Mouse (Mus musculus): ENCODE measurements around the gene Crb2. TPM values are rescaled to one million over a fixed set of nuclear protein-coding genes. Genes with fewer than 3 reads are reported as not detected.
A peak's percentile ranks its signal among the peaks of the same experiment; 100 is the strongest.

The Crb2 gene
- total and polyA plus RNA-seq, 2 experiments from 2014 or later, result 0.46 to 3.7 TPM

- Histone ChIP-seq H3K9ac (replicated peaks; ENCODE audit: low read depth, low read length) (no peak overlapping the region), H3K4me1 (ENCODE audit: control insufficient read depth, insufficient read depth) (peaks cover 13% of the 10 kb centered on the region; the same call in 1 of the 2 replicates), H3K27me3 (ENCODE audit: control insufficient read depth, insufficient read depth, low read length) (peaks cover 12% of the 10 kb centered on the region), H3K4me3 (ENCODE audit: low read depth, low read length) (no peak overlapping the region), H3K36me3 (replicated peaks; ENCODE audit: control insufficient read depth, insufficient read depth, low read length) (no peaks in the 10 kb centered on the region), H3K27ac (ENCODE audit: low read depth) (no peak overlapping the region), H3K4me2 (ENCODE audit: low read depth, low read length) (no peak overlapping the region), H3K9me3 (replicated peaks; ENCODE audit: control insufficient read depth, low read length) (no peaks in the 10 kb centered on the region)
- ATAC-seq (ENCODE audit: insufficient read depth, low read depth) (no peak), DNase-seq (ENCODE audit: low spot score) (peak; percentile 31)
- peak; percentile 71 for TF ChIP-seq CTCF (IDR thresholded peaks at IDR 0.05; ENCODE audit: low read depth)
- no peak for TF ChIP-seq EP300 (IDR thresholded peaks at IDR 0.05; ENCODE audit: low read depth)
- 21% methylated on average over 5 of the region's 5 CpGs for WGBS
Observed at GRCm38 (mm10) chr2:37774571-37774970, 1.5 kb upstream of the Crb2 start.

GRCm38 (mm10) chr2:37776611-37777411 is 762 bp downstream of the Crb2 start:
- Histone ChIP-seq H3K4me1 (ENCODE audit: control insufficient read depth, insufficient read depth) (peaks cover 24% of the 10 kb centered on the region), H3K9ac (replicated peaks; ENCODE audit: low read depth, low read length) (no peak overlapping the region), H3K9me3 (replicated peaks; ENCODE audit: control insufficient read depth, low read length) (no peaks in the 10 kb centered on the region), H3K27me3 (ENCODE audit: control insufficient read depth, insufficient read depth, low read length) (peaks cover 15% of the 10 kb centered on the region), H3K4me2 (ENCODE audit: low read depth, low read length) (peak overlapping the region; percentile 41), H3K36me3 (replicated peaks; ENCODE audit: control insufficient read depth, insufficient read depth, low read length) (no peaks in the 10 kb centered on the region), H3K4me3 (ENCODE audit: low read depth, low read length) (0 out of 2 replicates have a peak overlapping the region, but pooled peaks have one; percentile 19), H3K27ac (ENCODE audit: low read depth) (no peak overlapping the region)
- DNase-seq (ENCODE audit: low spot score) (no peak), ATAC-seq (ENCODE audit: insufficient read depth, low read depth) (no peak)
- no peak for TF ChIP-seq CTCF (IDR thresholded peaks at IDR 0.05; ENCODE audit: low read depth)
- TF ChIP-seq EP300 (IDR thresholded peaks at IDR 0.05; ENCODE audit: low read depth), result no peak
- WGBS, result 20% methylated on average over 20 of the region's 20 CpGs

- H3K36me3 ChIP-seq (replicated peaks; ENCODE audit: control insufficient read depth, insufficient read depth, low read length), result no peaks in the 10 kb centered on the region
- TF ChIP-seq EP300 (IDR thresholded peaks at IDR 0.05; ENCODE audit: low read depth), result no peak
- TF ChIP-seq CTCF (IDR thresholded peaks at IDR 0.05; ENCODE audit: low read depth), result no peak
- H3K4me1 ChIP-seq (ENCODE audit: control insufficient read depth, insufficient read depth), result peaks cover 24% of the 10 kb centered on the region
- peaks cover 15% of the 10 kb centered on the region for H3K27me3 ChIP-seq (ENCODE audit: control insufficient read depth, insufficient read depth, low read length)
- H3K9ac ChIP-seq (replicated peaks; ENCODE audit: low read depth, low read length), result no peak overlapping the region
- 57% methylated on average over 10 of the region's 10 CpGs for WGBS
- no peak for DNase-seq (ENCODE audit: low spot score)
- no peak overlapping the region for H3K4me2 ChIP-seq (ENCODE audit: low read depth, low read length)
- H3K9me3 ChIP-seq (replicated peaks; ENCODE audit: control insufficient read depth, low read length), result no peaks in the 10 kb centered on the region
- no peak for ATAC-seq (ENCODE audit: insufficient read depth, low read depth)
- H3K27ac ChIP-seq (ENCODE audit: low read depth), result no peak overlapping the region
- H3K4me3 ChIP-seq (ENCODE audit: low read depth, low read length), result no peak overlapping the region
Observed at GRCm38 (mm10) chr2:37777958-37778720, 2.1 kb downstream of the Crb2 start.

- no peak overlapping the region for H3K27ac ChIP-seq (ENCODE audit: low read depth)
- TF ChIP-seq CTCF (IDR thresholded peaks at IDR 0.05; ENCODE audit: low read depth), result no peak
- no peak for TF ChIP-seq EP300 (IDR thresholded peaks at IDR 0.05; ENCODE audit: low read depth)
- H3K4me2 ChIP-seq (ENCODE audit: low read depth, low read length), result peak overlapping the region; percentile 49
- peak; percentile 44 for DNase-seq (ENCODE audit: low spot score)
- no peaks in the 10 kb centered on the region for H3K36me3 ChIP-seq (replicated peaks; ENCODE audit: control insufficient read depth, insufficient read depth, low read length)
- WGBS, result 4% methylated on average over 14 of the region's 14 CpGs
- 0 out of 2 replicates have a peak overlapping the region, but pooled peaks have one; percentile 17 for H3K4me3 ChIP-seq (ENCODE audit: low read depth, low read length)
- peaks cover 24% of the 10 kb centered on the region for H3K4me1 ChIP-seq (ENCODE audit: control insufficient read depth, insufficient read depth)
- no peak overlapping the region for H3K9ac ChIP-seq (replicated peaks; ENCODE audit: low read depth, low read length)
- ATAC-seq (ENCODE audit: insufficient read depth, low read depth), result peak; percentile 60
- H3K9me3 ChIP-seq (replicated peaks; ENCODE audit: control insufficient read depth, low read length), result no peaks in the 10 kb centered on the region
- peaks cover 15% of the 10 kb centered on the region for H3K27me3 ChIP-seq (ENCODE audit: control insufficient read depth, insufficient read depth, low read length)
Observed at GRCm38 (mm10) chr2:37780270-37780929, 4.4 kb downstream of the Crb2 start.

- H3K4me3 ChIP-seq (ENCODE audit: low read depth, low read length), result no peak overlapping the region
- peaks cover 22% of the 10 kb centered on the region for H3K4me1 ChIP-seq (ENCODE audit: control insufficient read depth, insufficient read depth)
- DNase-seq (ENCODE audit: low spot score) (no peak), ATAC-seq (ENCODE audit: insufficient read depth, low read depth) (no peak)
- no peak overlapping the region for H3K4me2 ChIP-seq (ENCODE audit: low read depth, low read length)
- H3K27ac ChIP-seq (ENCODE audit: low read depth), result no peak overlapping the region
- H3K9me3 ChIP-seq (replicated peaks; ENCODE audit: control insufficient read depth, low read length), result no peaks in the 10 kb centered on the region
- TF ChIP-seq EP300 (IDR thresholded peaks at IDR 0.05; ENCODE audit: low read depth) (no peak), CTCF (IDR thresholded peaks at IDR 0.05; ENCODE audit: low read depth) (no peak)
- WGBS, result 36% methylated on average over 3 of the region's 3 CpGs
- peaks cover 25% of the 10 kb centered on the region for H3K27me3 ChIP-seq (ENCODE audit: control insufficient read depth, insufficient read depth, low read length)
- no peaks in the 10 kb centered on the region for H3K36me3 ChIP-seq (replicated peaks; ENCODE audit: control insufficient read depth, insufficient read depth, low read length)
- H3K9ac ChIP-seq (replicated peaks; ENCODE audit: low read depth, low read length), result no peak overlapping the region
Observed at GRCm38 (mm10) chr2:37781421-37781820, 5.4 kb downstream of the Crb2 start.

All from heart, postnatal 0 days (tissue).